Mouse (Mus musculus) hindbrain, embryonic 11.5 days (tissue): ENCODE measurements at regions not wholly inside any gene's neighbourhood (a gene's known extent, or its start where the extent isn't known, plus 50 kb on each side); places are given as distances from the start of the nearest gene placed in this dataset.

Source experiments
- ATAC-seq: fragments of 200-750 bp; cut with Nextera tagmentation; 2 replicates; pipeline ENCODE4 v1.8.0; 2017; ENCODE audit warnings: mild to moderate bottlenecking, moderate TSS enrichment, moderate library complexity; ENCODE audit not compliant: low FRiP score
- DNase-seq: peaks from one replicate; pipeline ENCODE4 v3.0.0-alpha.2; 2015; ENCODE audit warnings: low spot score
- H3K27ac ChIP-seq: fragments of 300-500 bp; sonication (generic); 2 replicates; pipeline ENCODE4 v1.5.1; 2014; ENCODE audit warnings: mild to moderate bottlenecking, low read depth, low read length
- H3K27me3 ChIP-seq: fragments of 300-500 bp; sonication (generic); 2 replicates; pipeline ENCODE4 v1.6.1; 2014; ENCODE audit warnings: mild to moderate bottlenecking, low read length, moderate library complexity, mixed read lengths; ENCODE audit not compliant: control insufficient read depth, insufficient read depth
- H3K36me3 ChIP-seq: fragments of 300-500 bp; sonication (generic); 2 replicates; pipeline ENCODE4 v1.6.1; 2014; ENCODE audit warnings: mild to moderate bottlenecking, low read length, moderate library complexity, mixed read lengths; ENCODE audit not compliant: control insufficient read depth, insufficient read depth
- H3K4me1 ChIP-seq: fragments of 300-500 bp; sonication (generic); replicated peaks from 2 replicates; pipeline ENCODE4 v1.6.1; 2014; ENCODE audit warnings: low read length, mixed read lengths; ENCODE audit not compliant: control insufficient read depth, insufficient read depth
- H3K4me2 ChIP-seq: fragments of 300-500 bp; sonication (generic); replicated peaks from 2 replicates; pipeline ENCODE4 v1.6.1; 2014; ENCODE audit warnings: mild to moderate bottlenecking, low read depth, low read length
- H3K4me3 ChIP-seq: fragments of 300-500 bp; sonication (generic); 2 replicates; pipeline ENCODE4 v1.5.1; 2014; ENCODE audit warnings: low read depth, low read length
- H3K9ac ChIP-seq: fragments of 300-500 bp; sonication (generic); 2 replicates; pipeline ENCODE4 v1.6.1; 2014; ENCODE audit warnings: low read depth, low read length
- H3K9me3 ChIP-seq: fragments of 300-500 bp; sonication (generic); 2 replicates; pipeline ENCODE4 v1.6.1; 2016; ENCODE audit warnings: low read length; ENCODE audit not compliant: control insufficient read depth
- WGBS: fragments of 180-500 bp; shearing (Covaris S2); extraction: QIAGEN DNeasy Blood & Tissue Kit; methylation state at CpG from one replicate; pipeline ENCODE4 v1.1.7; 2014; 5-methylcytosine and 5-hydroxymethylcytosine counted together

DNA sequence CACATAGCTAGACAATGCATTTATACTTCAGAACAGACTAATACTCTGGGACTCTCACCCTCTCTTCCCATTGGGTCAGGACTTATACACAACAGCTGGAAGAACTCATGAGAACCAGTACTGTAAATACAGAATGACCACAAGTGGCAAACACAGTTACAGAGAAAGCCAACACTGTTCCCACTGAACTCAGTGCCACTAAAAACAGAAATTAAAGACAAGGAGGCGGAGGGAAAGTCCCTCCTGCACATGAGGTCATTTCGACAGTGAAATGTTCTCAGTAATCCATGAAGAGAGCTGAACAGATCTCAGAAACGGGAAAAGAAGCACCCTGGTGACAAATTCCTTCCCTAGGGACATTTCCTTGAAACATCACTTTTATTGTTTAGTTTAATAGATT lies 206.1 kb downstream of the Gm5426 start:
- DNase-seq (no peak), ATAC-seq (no peak)
- Histone ChIP-seq H3K4me1 (no peaks in the 10 kb centered on the region), H3K9me3 (no peaks in the 10 kb centered on the region), H3K36me3 (no peaks in the 10 kb centered on the region), H3K4me3 (no peak overlapping the region), H3K27me3 (no peaks in the 10 kb centered on the region), H3K4me2 (no peak overlapping the region), H3K27ac (no peak overlapping the region), H3K9ac (no peak overlapping the region)
- 75% methylated on average over 3 of the region's 3 CpGs for WGBS

DNA sequence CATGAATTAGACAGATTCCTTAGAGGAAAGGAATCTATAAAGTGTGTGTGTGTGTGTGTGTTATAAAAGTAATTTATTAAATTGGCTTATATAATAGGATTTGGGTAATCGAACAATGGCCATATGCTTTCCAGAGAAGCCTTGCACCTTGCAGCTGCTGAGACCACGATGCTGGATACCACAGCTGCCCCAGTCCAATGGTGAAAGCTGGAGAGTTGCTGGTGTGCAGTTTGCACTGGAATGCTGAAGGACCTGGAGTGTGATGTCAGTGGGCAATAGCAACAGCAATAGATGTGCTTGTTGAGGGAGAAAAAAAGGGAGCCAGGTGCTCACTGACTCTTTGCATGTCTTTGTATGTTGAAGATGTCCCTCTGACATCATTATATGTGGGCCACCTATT lies 207.3 kb downstream of the Gm5426 start:
- Histone ChIP-seq H3K27ac (no peak overlapping the region), H3K27me3 (no peaks in the 10 kb centered on the region), H3K9ac (no peak overlapping the region), H3K9me3 (no peaks in the 10 kb centered on the region), H3K36me3 (no peaks in the 10 kb centered on the region), H3K4me1 (no peaks in the 10 kb centered on the region), H3K4me3 (no peak overlapping the region), H3K4me2 (no peak overlapping the region)
- WGBS: 90% methylated on average over 2 of the region's 2 CpGs
- DNase-seq (no peak), ATAC-seq (no peak)

DNA sequence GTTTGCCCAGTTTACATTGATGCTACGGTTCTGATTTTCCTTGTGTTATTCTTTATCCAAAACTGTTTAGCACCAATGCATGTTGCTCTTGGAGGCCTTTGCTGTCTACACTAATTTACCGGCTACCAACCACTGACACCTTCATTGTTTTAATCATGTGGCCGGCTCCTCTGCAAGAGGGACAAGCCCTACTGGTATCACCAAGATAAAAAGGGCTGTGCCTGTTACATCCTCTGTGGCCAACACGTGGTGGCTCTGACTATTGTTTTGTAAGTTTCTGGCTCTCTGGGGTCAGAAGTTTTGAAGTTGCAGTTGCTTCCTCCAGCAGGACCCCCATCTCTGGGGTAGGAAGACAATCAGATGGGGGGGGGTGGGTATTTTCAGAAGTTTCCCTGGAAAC lies 214.3 kb downstream of the Gm5426 start:
- DNase-seq: no peak
- Histone ChIP-seq H3K4me2 (no peak overlapping the region), H3K9me3 (no peaks in the 10 kb centered on the region), H3K4me1 (no peaks in the 10 kb centered on the region), H3K4me3 (no peak overlapping the region), H3K9ac (no peak overlapping the region), H3K27me3 (no peaks in the 10 kb centered on the region), H3K36me3 (no peaks in the 10 kb centered on the region), H3K27ac (no peak overlapping the region)
- ATAC-seq: no peak
- 77% methylated on average over 4 of the region's 4 CpGs for WGBS

DNA sequence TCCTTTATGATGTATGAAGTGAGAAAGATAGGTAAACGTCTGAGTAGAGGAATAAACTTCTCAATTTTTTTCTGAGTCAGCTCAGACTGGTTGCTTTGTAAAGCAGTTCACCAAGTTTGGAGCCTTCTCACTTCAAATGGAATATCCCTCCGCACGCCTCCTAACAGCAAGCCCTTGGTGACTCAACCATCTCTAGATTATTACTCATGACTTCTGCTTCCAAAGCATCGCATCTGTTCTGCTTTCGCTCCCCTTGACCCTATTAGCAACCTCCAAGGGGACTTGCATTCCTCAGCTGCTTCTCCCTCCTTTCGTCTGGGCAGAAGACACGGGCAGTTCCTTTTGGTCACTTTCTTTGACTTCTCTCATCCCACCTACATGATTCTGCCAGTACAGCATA lies 214.9 kb downstream of the Gm5426 start:
- no peak overlapping the region for H3K4me2 ChIP-seq
- DNase-seq (no peak), ATAC-seq (no peak)
- H3K27ac ChIP-seq: no peak overlapping the region
- H3K4me1 ChIP-seq: no peaks in the 10 kb centered on the region
- no peak overlapping the region for H3K4me3 ChIP-seq
- no peak overlapping the region for H3K9ac ChIP-seq
- H3K9me3 ChIP-seq: no peaks in the 10 kb centered on the region
- H3K36me3 ChIP-seq: no peaks in the 10 kb centered on the region
- WGBS: 89% methylated on average over 7 of the region's 7 CpGs
- no peaks in the 10 kb centered on the region for H3K27me3 ChIP-seq

DNA sequence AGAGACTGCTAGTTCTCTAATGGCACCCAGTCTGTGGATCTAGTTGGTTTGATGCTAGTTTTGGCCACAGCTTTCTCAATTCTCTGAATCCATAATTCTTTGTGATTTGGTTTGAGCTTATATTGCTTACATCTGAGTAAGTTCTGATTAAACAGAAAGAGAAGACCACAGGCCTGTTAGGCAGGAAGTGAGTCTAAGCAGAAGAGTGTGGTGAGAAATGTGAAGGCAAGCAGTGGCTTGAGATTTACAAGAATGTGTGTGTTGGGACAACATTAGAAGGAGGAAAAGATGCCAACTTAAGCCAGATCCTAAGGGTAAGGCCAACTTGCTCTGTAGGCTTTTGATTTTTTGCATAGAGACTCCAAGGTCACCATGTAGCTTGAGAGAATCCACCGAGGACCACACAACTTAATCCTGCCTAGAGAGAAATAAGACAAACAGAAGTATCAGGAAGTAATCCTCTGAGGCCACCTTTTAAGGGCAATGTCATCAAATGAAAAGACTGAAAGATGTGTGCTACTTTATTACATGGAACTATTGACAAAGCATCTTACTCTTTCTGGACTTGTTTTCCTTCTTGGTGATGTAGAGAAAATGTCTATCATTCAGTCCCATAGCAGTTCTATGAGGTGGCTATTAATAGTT lies 220.7 kb downstream of the Gm5426 start:
- no peak for ATAC-seq
- Histone ChIP-seq H3K4me2 (no peak overlapping the region), H3K27me3 (no peaks in the 10 kb centered on the region), H3K9ac (no peak overlapping the region), H3K36me3 (no peaks in the 10 kb centered on the region), H3K9me3 (no peaks in the 10 kb centered on the region), H3K4me1 (no peaks in the 10 kb centered on the region), H3K4me3 (no peak overlapping the region), H3K27ac (no peak overlapping the region)
- WGBS: 97% methylated on average over 1 of the region's 1 CpGs
- DNase-seq: no peak

DNA sequence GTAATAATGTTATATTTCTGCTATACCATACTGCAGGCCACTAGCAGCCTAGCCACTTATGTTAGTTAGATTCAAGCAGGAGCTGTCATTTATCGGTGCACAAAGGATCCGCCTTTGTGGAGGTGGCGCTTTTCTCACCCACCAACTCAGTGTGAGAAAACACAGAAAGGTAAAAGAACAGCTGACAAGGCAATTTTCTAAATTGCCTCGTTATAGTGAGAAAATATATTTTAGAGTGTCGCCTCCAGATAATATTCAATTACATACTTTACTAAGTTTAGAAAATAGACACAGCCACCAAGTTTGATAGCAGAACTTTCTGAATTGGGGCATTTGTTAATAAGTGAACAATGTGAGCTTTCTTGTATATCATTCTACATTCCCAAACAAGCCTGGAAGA lies 221.2 kb downstream of the Gm5426 start:
- H3K27ac ChIP-seq: no peak overlapping the region
- WGBS: 92% methylated on average over 5 of the region's 5 CpGs
- H3K36me3 ChIP-seq: no peaks in the 10 kb centered on the region
- no peak overlapping the region for H3K4me3 ChIP-seq
- H3K27me3 ChIP-seq: no peaks in the 10 kb centered on the region
- no peak overlapping the region for H3K9ac ChIP-seq
- no peak overlapping the region for H3K4me2 ChIP-seq
- H3K4me1 ChIP-seq: no peaks in the 10 kb centered on the region
- H3K9me3 ChIP-seq: no peaks in the 10 kb centered on the region
- ATAC-seq: no peak
- no peak for DNase-seq

DNA sequence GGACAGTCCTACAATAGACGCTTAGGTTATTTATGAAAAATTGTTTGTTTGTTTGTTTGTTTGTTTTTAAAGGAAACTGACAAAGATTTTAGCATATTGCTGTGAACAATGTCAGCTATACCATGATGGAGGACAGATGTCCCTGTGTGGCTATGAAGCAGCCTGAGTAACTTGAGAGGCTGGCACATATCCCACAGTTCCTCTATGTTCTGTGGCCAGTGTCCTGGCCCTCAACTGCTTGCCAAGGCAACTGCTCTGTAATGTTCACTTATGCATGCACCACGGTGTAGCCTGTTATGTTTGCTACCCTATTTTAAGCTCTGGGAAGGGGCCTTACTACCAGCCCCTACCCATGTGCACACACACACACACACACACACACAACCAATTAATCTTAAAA lies 222.6 kb downstream of the Gm5426 start:
- Histone ChIP-seq H3K4me3 (no peak overlapping the region), H3K36me3 (no peaks in the 10 kb centered on the region), H3K27me3 (no peaks in the 10 kb centered on the region), H3K9ac (no peak overlapping the region), H3K4me2 (no peak overlapping the region), H3K9me3 (no peaks in the 10 kb centered on the region), H3K27ac (no peak overlapping the region), H3K4me1 (no peaks in the 10 kb centered on the region)
- no peak for ATAC-seq
- DNase-seq: no peak
- WGBS: 91% methylated on average over 2 of the region's 2 CpGs

DNA sequence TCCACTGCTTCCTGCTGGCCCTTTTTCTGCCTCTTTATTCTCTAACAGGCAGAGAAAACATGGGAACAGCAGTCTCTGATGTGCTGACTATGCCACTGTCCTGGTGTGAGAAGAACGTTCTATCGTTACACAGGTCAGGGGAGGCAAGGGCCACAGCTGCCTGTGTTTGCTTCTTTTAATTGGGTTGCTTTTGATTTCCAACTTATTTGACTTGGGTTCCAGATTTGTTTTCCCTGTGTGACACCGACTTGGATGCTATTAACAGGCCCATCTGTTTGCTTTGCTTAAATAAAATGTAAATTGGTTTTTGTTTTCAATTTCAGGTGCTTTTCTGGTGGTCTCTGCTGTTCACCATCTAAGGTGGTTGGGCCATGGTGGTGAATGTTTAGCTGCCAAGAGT lies 225.8 kb downstream of the Gm5426 start:
- no peak overlapping the region for H3K4me2 ChIP-seq
- H3K27ac ChIP-seq: no peak overlapping the region
- DNase-seq (no peak), ATAC-seq (no peak)
- H3K4me1 ChIP-seq: no peaks in the 10 kb centered on the region
- no peaks in the 10 kb centered on the region for H3K9me3 ChIP-seq
- no peaks in the 10 kb centered on the region for H3K36me3 ChIP-seq
- H3K4me3 ChIP-seq: no peak overlapping the region
- H3K9ac ChIP-seq: no peak overlapping the region
- 56% methylated on average over 3 of the region's 3 CpGs for WGBS
- H3K27me3 ChIP-seq: no peaks in the 10 kb centered on the region

DNA sequence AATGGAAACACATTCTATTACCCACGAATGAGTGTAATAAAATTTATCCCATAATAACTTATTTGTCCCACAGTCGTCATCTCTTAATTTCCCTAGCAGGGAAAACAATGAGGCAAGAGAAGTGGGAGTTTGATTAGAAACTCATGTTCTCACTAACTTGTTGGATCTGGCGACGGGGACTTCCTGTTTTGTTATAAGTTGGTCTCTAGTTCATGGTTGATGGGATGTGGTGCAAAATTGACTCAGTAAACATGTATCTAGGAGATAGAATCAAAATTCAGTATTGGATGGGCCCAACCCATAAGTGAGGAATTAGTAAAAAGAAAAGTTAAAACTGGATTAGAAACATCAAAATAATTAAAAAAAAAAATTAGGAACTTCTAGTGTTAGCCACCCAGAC lies 227.5 kb downstream of the Gm5426 start:
- no peaks in the 10 kb centered on the region for H3K36me3 ChIP-seq

More for the DNA sequence above, 227.5 kb downstream of the Gm5426 start:
- Histone ChIP-seq H3K9me3 (no peaks in the 10 kb centered on the region), H3K4me2 (no peak overlapping the region), H3K9ac (no peak overlapping the region), H3K27ac (no peak overlapping the region), H3K4me1 (no peaks in the 10 kb centered on the region), H3K27me3 (no peaks in the 10 kb centered on the region), H3K4me3 (no peak overlapping the region)
- no peak for DNase-seq
- 91% methylated on average over 4 of the region's 4 CpGs for WGBS
- no peak for ATAC-seq
